Mouse (Mus musculus): ENCODE data around the gene Slc9c1.

DNA sequence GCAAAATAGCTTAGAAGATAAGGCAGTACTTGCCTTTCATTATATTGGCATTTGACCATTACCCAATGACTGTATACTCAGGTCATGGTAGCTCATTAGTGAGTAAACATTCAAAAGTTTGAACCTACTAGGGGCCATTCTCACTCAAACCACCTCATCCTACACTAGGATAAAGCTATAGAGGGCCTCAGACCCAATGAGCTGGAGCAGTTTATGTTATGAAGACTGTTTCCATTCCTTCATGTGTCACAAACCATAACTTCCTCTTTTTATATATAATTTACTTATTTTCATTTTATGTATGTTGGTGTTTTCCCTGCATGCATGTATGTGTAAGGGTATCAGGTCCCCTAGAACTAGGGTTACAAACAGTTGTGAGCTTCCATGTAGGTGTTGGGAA, 12.9 kb downstream of the Slc9c1 start:
- TF ChIP-seq CTCF (IDR thresholded peaks at IDR 0.05; ENCODE audit: borderline replicate concordance, extremely low read depth, insufficient read depth, insufficient read length) (no peak), POLR2A (IDR thresholded peaks at IDR 0.05; ENCODE audit: borderline replicate concordance, extremely low read depth, insufficient read depth, insufficient read length, poor library complexity, severe bottlenecking) (no peak)

Data from brain, embryonic 14.5 days (tissue).